Mouse (Mus musculus) T-helper 1 cell (primary cell): Measurements from ENCODE around the gene 1700042G07Rik.

Experiments used
- in situ Hi-C: fragments of 300-600 bp; cut with MboI, MseI; formaldehyde crosslinking; loops from one replicate; pipeline ENCODE4 v1.15.1; 2025; ENCODE audit warnings: high pct_unique_total_duplicates

1700042G07Rik gene

GRCm38 (mm10) chr4:116173072-116173471, at the start of gene 1700042G07Rik, which contains the start of gene Gm49337:
Gene 1700042G07Rik, plus strand, starts transcription at chr4:116173372.
Gene Gm49337, plus strand, starts transcription at chr4:116173384.
- in situ Hi-C loops: no loop called here

- in situ Hi-C loops: no loop called here
These were observed 49.3 kb upstream of the 1700042G07Rik start, which contains the start of the genes Rad54l and Pomgnt1 for GRCm38 (mm10) chr4:116123602-116124519. Gene Rad54l, minus strand, starts transcription at chr4:116123690. Gene Pomgnt1, plus strand, starts transcription at chr4:116123840.

GRCm38 (mm10) chr4:116125803-116126386, 47.3 kb upstream of the 1700042G07Rik start:
- in situ Hi-C loops: no loop called here

GRCm38 (mm10) chr4:116127956-116128355, 45.2 kb upstream of the 1700042G07Rik start:
- in situ Hi-C loops: no loop called here

GRCm38 (mm10) chr4:116133126-116133525, 40.0 kb upstream of the 1700042G07Rik start:
- in situ Hi-C loops: no loop called here

GRCm38 (mm10) chr4:116134990-116135389, 38.2 kb upstream of the 1700042G07Rik start:
- in situ Hi-C loops: no loop called here

- in situ Hi-C loops: no loop called here
These were observed 35.7 kb upstream of the 1700042G07Rik start for GRCm38 (mm10) chr4:116137421-116137996.

- in situ Hi-C loops: no loop called here
These were observed 32.2 kb upstream of the 1700042G07Rik start for GRCm38 (mm10) chr4:116140801-116141574.

- in situ Hi-C loops: no loop called here
These were observed 31.4 kb upstream of the 1700042G07Rik start for GRCm38 (mm10) chr4:116141736-116142135.

GRCm38 (mm10) chr4:116142269-116142668, 30.9 kb upstream of the 1700042G07Rik start:
- in situ Hi-C loops: no loop called here

- in situ Hi-C loops: no loop called here
These were observed 29.8 kb upstream of the 1700042G07Rik start for GRCm38 (mm10) chr4:116143317-116143811.

- in situ Hi-C loops: no loop called here
These were observed 29.1 kb upstream of the 1700042G07Rik start for GRCm38 (mm10) chr4:116143891-116144717.

- in situ Hi-C loops: no loop called here
These were observed 23.4 kb upstream of the 1700042G07Rik start for GRCm38 (mm10) chr4:116149812-116150155.

GRCm38 (mm10) chr4:116150156-116150861, 22.9 kb upstream of the 1700042G07Rik start:
- in situ Hi-C loops: no loop called here

- in situ Hi-C loops: no loop called here
These were observed 22.3 kb upstream of the 1700042G07Rik start for GRCm38 (mm10) chr4:116150862-116151221.

- in situ Hi-C loops: no loop called here
These were observed 21.9 kb upstream of the 1700042G07Rik start, which contains the start of gene Lurap1 for GRCm38 (mm10) chr4:116151238-116151637. Gene Lurap1, minus strand, starts transcription at chr4:116151338.

- in situ Hi-C loops: no loop called here
These were observed 20.5 kb upstream of the 1700042G07Rik start for GRCm38 (mm10) chr4:116152702-116153101.

GRCm38 (mm10) chr4:116157882-116158281, 15.3 kb upstream of the 1700042G07Rik start:
- in situ Hi-C loops: no loop called here

GRCm38 (mm10) chr4:116159912-116160311, 13.3 kb upstream of the 1700042G07Rik start:
- in situ Hi-C loops: no loop called here

GRCm38 (mm10) chr4:116160769-116161168, 12.4 kb upstream of the 1700042G07Rik start:
- in situ Hi-C loops: no loop called here
